Mouse (Mus musculus) embryo, embryonic 10.5 days (tissue): ENCODE data around the gene Carmil3.
A peak's percentile ranks its signal among the peaks of the same experiment; 100 is the strongest.

Source experiments
- DNase-seq: peaks from one replicate; pipeline ENCODE4 v3.0.0-alpha.2; 2015; ENCODE audit warnings: low spot score

Carmil3 gene

GRCm38 (mm10) chr14:55544334-55544733, 53.9 kb downstream of the Carmil3 start:
- DNase-seq, result no peak

- no peak for DNase-seq
Measured at GRCm38 (mm10) chr14:55550191-55550590, 59.7 kb downstream of the Carmil3 start.

GRCm38 (mm10) chr14:55551347-55551746, 60.9 kb downstream of the Carmil3 start:
- no peak for DNase-seq

GRCm38 (mm10) chr14:55551794-55552193, 61.3 kb downstream of the Carmil3 start:
- DNase-seq, result no peak

GRCm38 (mm10) chr14:55554635-55555034, 64.2 kb downstream of the Carmil3 start:
- DNase-seq, result no peak

GRCm38 (mm10) chr14:55555788-55556187, 65.3 kb downstream of the Carmil3 start:
- no peak for DNase-seq

- peak; percentile 83 for DNase-seq
Measured at GRCm38 (mm10) chr14:55557003-55557402, 66.6 kb downstream of the Carmil3 start.

GRCm38 (mm10) chr14:55557587-55557986, 67.1 kb downstream of the Carmil3 start:
- DNase-seq, result no peak
